Mouse (Mus musculus) liver, embryonic 11.5 days (tissue): ENCODE measurements around the gene Fkbp11. TPM values are rescaled to one million over a fixed set of nuclear protein-coding genes. Genes with fewer than 3 reads are reported as not detected.

Experiments
- ATAC-seq: fragments of 200-750 bp; cut with Nextera tagmentation; replicated peaks from 2 replicates; pipeline ENCODE4 v1.8.0; 2017; ENCODE audit warnings: moderate number of reproducible peaks, mild to moderate bottlenecking, moderate TSS enrichment, moderate library complexity; ENCODE audit not compliant: low FRiP score
- DNase-seq: peaks from one replicate; pipeline ENCODE4 v3.0.0-alpha.2; 2017; ENCODE audit warnings: low spot score
- H3K27ac ChIP-seq: fragments of 300-500 bp; sonication (generic); 2 replicates; pipeline ENCODE4 v1.5.1; 2014; ENCODE audit warnings: mild to moderate bottlenecking, low read depth, low read length, control low read depth
- H3K27me3 ChIP-seq: fragments of 300-500 bp; sonication (generic); replicated peaks from 2 replicates; pipeline ENCODE4 v1.6.1; 2014; ENCODE audit warnings: low read length, mixed read lengths; ENCODE audit not compliant: control insufficient read depth, insufficient read depth
- H3K36me3 ChIP-seq: fragments of 300-500 bp; sonication (generic); 2 replicates; pipeline ENCODE4 v1.6.1; 2014; ENCODE audit warnings: mild to moderate bottlenecking, low read length, moderate library complexity, mixed read lengths; ENCODE audit not compliant: control insufficient read depth, insufficient read depth
- H3K4me1 ChIP-seq: fragments of 300-500 bp; sonication (generic); replicated peaks from 2 replicates; pipeline ENCODE4 v1.6.1; 2014; ENCODE audit warnings: low read length, mixed read lengths; ENCODE audit not compliant: control insufficient read depth, insufficient read depth
- H3K4me2 ChIP-seq: fragments of 300-500 bp; sonication (generic); 2 replicates; pipeline ENCODE4 v1.6.1; 2014; ENCODE audit warnings: mild to moderate bottlenecking, control low read depth, moderate library complexity
- H3K4me3 ChIP-seq: fragments of 300-500 bp; sonication (generic); 2 replicates; pipeline ENCODE4 v1.5.1; 2014; ENCODE audit warnings: low read depth, low read length, control low read depth
- H3K9ac ChIP-seq: fragments of 300-500 bp; sonication (generic); 2 replicates; pipeline ENCODE4 v1.6.1; 2014; ENCODE audit warnings: low read depth, low read length, control low read depth
- H3K9me3 ChIP-seq: fragments of 300-500 bp; sonication (generic); 2 replicates; pipeline ENCODE4 v1.6.1; 2016; ENCODE audit warnings: low read length, inconsistent platforms, mixed read lengths; ENCODE audit not compliant: control insufficient read depth
- WGBS: fragments of 180-500 bp; shearing (Covaris S2); extraction: QIAGEN DNeasy Blood & Tissue Kit; methylation state at CpG from one replicate; pipeline ENCODE4 v1.1.7; 2014; 5-methylcytosine and 5-hydroxymethylcytosine counted together
- polyA plus RNA-seq: library from polyadenylated mRNA; unstranded; fragments of >200 nt; fragmentation: Nextera tagmentation; extraction: Ambion mirVana; gene quantifications from 2 replicates; pipeline ENCODE4 v1.2.1, GENCODE M21; 2014

Fkbp11 gene
- polyA plus RNA-seq, 1 experiment from 2014 or later, result 105 TPM

DNA sequence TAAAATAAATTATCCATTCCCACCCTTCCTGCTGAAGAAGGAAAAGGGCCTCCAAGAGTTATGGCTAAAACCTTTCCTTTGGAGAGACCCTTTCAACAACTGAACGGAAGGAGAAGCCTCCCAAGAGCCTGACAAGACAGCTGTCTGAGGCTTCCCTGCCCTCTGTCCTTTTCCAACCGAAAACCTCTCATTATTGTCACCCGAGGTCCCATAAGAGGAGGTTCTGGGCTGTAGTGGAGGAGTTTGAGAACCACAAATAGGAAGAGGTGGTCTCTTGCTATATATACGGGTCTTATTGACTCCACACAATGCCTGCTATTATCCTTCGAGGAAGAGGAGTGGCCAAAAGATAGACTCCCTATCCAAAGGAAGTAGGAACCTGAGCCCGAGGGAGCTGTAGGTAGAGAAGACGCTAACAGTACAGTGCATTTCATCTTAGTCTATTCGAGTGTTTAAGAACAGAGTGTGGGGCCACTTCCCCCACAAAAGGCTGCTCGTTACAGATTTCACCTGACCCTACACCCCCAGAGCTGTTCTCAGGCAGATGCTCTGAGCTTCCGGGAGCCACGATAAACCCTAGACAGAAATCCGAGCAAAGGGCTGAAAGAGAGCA is 43.9 kb upstream of the Fkbp11 start:
- H3K9ac ChIP-seq, result no peak overlapping the region
- no peaks in the 10 kb centered on the region for H3K9me3 ChIP-seq
- H3K4me1 ChIP-seq, result peaks cover 27% of the 10 kb centered on the region
- H3K27ac ChIP-seq, result no peak overlapping the region
- DNase-seq, result no peak
- no peaks in the 10 kb centered on the region for H3K36me3 ChIP-seq
- peak overlapping the region; percentile 70 for H3K4me2 ChIP-seq
- no peak for ATAC-seq
- peak overlapping the region; percentile 46 for H3K4me3 ChIP-seq
- 6% methylated on average over 12 of the region's 12 CpGs for WGBS
- H3K27me3 ChIP-seq, result peaks cover 78% of the 10 kb centered on the region

DNA sequence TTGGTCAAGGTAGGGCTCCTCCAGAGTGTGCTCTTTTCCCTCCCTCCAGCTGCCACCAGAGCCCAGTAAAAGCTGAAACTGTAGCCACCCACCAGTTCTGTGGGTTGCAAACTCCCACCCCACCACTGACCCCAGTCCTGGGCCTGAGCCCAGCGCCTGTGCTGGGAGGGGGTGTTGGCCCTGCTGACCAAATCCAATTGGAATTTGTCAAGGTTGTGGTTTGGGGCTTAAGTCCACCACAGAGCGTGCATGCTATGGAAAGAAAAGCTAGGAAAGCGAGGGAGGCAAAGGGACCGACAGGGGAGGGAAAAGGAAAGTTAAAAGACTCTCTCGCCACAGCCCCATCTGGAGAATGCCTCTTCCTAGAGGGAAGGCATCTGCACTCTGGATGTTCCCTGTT is 40.3 kb upstream of the Fkbp11 start:
- Histone ChIP-seq H3K27ac (no peak overlapping the region), H3K4me3 (no peak overlapping the region), H3K9me3 (no peaks in the 10 kb centered on the region), H3K9ac (no peak overlapping the region), H3K4me2 (no peak overlapping the region), H3K36me3 (no peaks in the 10 kb centered on the region), H3K4me1 (peaks cover 18% of the 10 kb centered on the region), H3K27me3 (peaks cover 48% of the 10 kb centered on the region)
- WGBS, result 32% methylated on average over 5 of the region's 5 CpGs
- ATAC-seq (no peak), DNase-seq (no peak)

DNA sequence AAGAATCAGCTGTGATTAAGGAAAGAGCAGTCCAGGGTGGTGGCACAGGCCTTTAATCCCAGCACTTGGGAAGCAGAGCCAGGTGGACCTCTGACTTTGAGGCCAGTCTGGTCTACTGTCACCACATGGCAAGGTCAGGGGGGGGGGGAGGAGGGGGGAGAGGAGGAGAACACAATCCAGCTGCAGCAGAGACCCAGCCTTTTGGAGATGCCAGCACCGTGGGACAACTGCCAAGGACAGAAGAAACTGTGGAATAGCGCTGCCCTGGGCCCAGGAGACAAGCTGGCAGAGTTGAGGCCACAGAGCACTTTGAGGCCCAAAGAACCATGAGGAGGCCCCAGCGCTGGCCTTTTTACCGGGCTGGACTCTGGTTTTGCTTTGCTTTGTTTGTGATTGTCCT is 37.9 kb upstream of the Fkbp11 start:
- Histone ChIP-seq H3K4me2 (no peak overlapping the region), H3K27ac (no peak overlapping the region), H3K4me3 (no peak overlapping the region), H3K4me1 (peaks cover 14% of the 10 kb centered on the region), H3K36me3 (no peaks in the 10 kb centered on the region), H3K9me3 (no peaks in the 10 kb centered on the region), H3K9ac (no peak overlapping the region), H3K27me3 (peaks cover 26% of the 10 kb centered on the region)
- ATAC-seq (no peak), DNase-seq (no peak)
- WGBS, result 77% methylated on average over 4 of the region's 4 CpGs

DNA sequence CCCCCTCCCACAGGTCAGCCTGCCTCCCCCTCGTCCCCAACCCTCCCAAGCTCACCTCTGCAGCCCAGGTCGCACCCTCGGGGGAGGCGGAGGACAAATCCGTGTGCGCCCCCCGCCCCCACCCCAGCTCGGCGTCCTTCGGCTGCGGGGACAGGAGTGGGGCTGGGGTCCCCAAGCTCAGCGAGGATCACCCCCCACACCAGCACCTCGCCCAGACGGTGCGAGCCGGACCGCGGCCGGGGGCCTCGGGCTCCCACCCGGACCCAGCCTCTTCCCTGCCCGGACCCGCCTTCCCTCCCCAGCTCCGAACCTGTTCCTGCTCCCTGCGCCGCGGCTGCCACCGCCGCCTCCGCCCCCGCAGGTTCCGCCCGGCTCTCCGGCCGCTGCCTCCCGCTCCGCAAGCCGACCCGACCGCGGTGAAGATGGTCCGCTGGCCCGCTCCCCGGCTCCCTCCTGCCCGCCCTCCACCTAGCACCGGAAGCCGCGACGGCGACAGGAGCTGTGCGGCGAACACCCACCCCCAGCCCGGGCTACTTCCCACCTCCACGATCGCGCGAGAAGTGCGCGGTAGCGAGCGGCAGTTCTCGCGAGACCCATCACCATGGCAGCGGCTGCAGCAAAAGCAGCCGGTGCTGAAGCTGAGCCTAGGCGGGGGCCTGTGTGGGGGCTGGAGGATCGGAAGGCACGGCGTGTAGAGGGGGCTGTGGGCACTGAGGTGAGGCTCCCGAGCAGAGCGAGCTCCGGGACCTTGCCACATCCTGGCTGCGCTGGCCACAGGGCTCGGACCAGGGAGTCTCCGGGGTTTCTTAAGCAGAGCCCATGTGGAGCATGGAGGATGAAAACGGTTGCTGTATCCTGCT is 34.9 kb upstream of the Fkbp11 start, which contains the start of gene Arf3:
Gene Arf3 (minus strand): TSS at position 545 of the 860 bp plus-strand sequence.
- ATAC-seq, result peak; percentile 92
- peak; percentile 94 for DNase-seq
- under 1% methylated on average over 75 of the region's 76 CpGs for WGBS

DNA sequence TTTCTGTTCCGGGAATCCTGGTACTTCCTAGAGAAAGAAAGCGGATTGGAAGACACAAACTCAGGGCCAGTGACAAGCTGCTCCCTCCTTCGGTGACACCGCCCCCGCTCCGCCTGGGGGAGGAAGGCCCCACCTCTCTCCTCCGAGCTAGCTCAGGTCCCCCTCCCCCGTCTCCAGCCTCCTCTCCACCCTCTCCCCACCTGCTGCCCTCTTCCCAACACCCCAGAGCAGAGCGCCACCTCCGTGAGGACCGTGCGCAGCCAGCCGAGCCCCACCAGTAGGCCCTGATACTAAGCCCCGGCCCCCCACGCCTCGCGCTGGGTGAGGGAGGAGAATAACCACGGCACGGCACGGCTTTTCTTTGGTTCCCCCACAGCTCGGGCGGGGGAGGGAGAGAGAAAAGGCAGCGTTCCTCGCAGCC is 34.2 kb upstream of the Fkbp11 start:
- ATAC-seq, result peak; percentile 76

More for the DNA sequence above, 34.9 kb upstream of the Fkbp11 start, which contains the start of gene Arf3:
- peaks cover 14% of the 10 kb centered on the region; the same call in 1 of the 2 replicates for H3K36me3 ChIP-seq
- H3K9me3 ChIP-seq, result no peaks in the 10 kb centered on the region
- peaks cover 10% of the 10 kb centered on the region for H3K27me3 ChIP-seq
- peak within 1 kb of the TSS; percentile 74 for H3K27ac ChIP-seq
- H3K9ac ChIP-seq, result peak within 1 kb of the TSS; percentile 90
- H3K4me1 ChIP-seq, result peaks cover 14% of the 10 kb centered on the region
- H3K4me2 ChIP-seq, result peak within 1 kb of the TSS; percentile 98
- peak within 1 kb of the TSS; percentile 99 for H3K4me3 ChIP-seq

DNA sequence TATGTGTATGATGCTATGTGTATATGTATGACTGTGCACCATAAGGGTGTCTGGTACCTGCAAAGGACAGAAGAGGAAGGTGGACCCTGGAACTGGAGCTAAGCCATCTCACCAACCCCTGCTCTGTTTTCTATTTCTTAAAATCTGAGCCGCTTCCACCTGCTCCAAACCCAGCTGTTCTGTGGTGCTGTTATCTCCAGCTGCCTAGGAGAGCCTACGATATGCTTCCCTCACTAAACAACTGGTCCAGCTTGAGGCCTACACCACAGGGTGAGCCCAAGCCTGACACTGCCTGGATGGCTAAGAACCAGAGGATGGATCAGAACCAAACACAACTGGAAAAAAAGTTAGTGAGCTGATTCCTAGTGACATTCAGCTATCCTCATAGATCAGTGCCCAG is 26.1 kb upstream of the Fkbp11 start:
- DNase-seq (no peak), ATAC-seq (no peak)
- H3K4me3 ChIP-seq, result no peak overlapping the region
- H3K36me3 ChIP-seq, result peaks cover 12% of the 10 kb centered on the region; the same call in 1 of the 2 replicates
- no peaks in the 10 kb centered on the region for H3K27me3 ChIP-seq
- no peak overlapping the region for H3K9ac ChIP-seq
- no peaks in the 10 kb centered on the region for H3K9me3 ChIP-seq
- H3K27ac ChIP-seq, result no peak overlapping the region
- H3K4me2 ChIP-seq, result no peak overlapping the region
- 67% methylated on average over 2 of the region's 2 CpGs for WGBS
- peaks cover 8% of the 10 kb centered on the region; the same call in 1 of the 2 replicates for H3K4me1 ChIP-seq

More for the DNA sequence above, 34.2 kb upstream of the Fkbp11 start:
- H3K27ac ChIP-seq, result peak overlapping the region; percentile 74
- peak overlapping the region; percentile 99 for H3K4me3 ChIP-seq
- peak overlapping the region; percentile 90 for H3K9ac ChIP-seq
- peak; percentile 78 for DNase-seq
- peaks cover 7% of the 10 kb centered on the region; the same call in 1 of the 2 replicates for H3K27me3 ChIP-seq
- no peaks in the 10 kb centered on the region for H3K9me3 ChIP-seq
- peaks cover 14% of the 10 kb centered on the region for H3K4me1 ChIP-seq
- peaks cover 14% of the 10 kb centered on the region; the same call in 1 of the 2 replicates for H3K36me3 ChIP-seq
- 2% methylated on average over 21 of the region's 24 CpGs for WGBS
- H3K4me2 ChIP-seq, result peak overlapping the region; percentile 98

DNA sequence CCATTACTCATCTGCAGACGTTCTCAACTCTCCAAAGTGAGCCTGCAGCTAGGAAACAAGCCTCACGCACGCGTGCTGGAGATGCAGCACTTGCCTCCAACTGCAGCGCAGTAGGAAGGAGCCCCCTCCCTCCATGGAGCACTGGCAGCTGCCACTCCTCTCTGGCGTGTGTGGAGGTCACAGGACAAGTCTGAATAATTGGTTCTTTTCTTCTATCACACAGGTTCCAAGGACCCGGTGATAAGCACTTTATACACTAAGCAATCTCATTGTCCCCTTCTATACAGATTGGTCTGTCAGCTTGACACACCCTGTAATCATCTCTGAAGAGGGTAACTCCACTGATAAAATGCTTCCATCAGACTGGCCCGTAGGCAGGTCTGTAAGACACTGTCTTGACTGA is 25.0 kb upstream of the Fkbp11 start:
- WGBS, result 63% methylated on average over 8 of the region's 8 CpGs
- Histone ChIP-seq H3K4me3 (no peak overlapping the region), H3K9ac (no peak overlapping the region), H3K36me3 (peaks cover 6% of the 10 kb centered on the region; the same call in 1 of the 2 replicates), H3K4me2 (no peak overlapping the region), H3K27ac (no peak overlapping the region), H3K4me1 (peaks cover 8% of the 10 kb centered on the region; the same call in 1 of the 2 replicates), H3K27me3 (no peaks in the 10 kb centered on the region), H3K9me3 (no peaks in the 10 kb centered on the region)
- DNase-seq, result no peak
- ATAC-seq, result peak; percentile 85

DNA sequence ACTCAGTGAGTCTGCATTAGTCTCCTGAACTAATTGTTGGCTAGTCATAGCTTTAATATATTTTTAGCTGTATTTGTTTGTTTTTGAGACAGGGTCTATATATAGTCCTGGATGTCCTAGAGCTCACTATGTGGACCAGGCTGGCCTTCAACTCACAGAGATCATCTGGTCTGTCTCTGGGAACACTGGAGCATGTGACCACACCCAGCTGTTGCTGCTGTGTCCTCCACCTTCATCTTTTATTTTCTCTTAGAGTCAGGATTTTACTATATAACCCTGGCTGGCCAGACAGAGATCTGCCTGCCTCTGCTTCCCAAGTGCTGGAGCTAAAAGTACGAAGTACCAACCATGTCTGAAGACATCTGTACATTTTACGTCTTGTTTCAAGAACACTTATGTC is 21.1 kb upstream of the Fkbp11 start:
- Histone ChIP-seq H3K27ac (no peak overlapping the region), H3K9ac (no peak overlapping the region), H3K9me3 (no peaks in the 10 kb centered on the region), H3K4me3 (no peak overlapping the region), H3K36me3 (0 out of 2 replicates have a peak, but pooled peaks cover 6% of the 10 kb centered on the region), H3K27me3 (no peaks in the 10 kb centered on the region), H3K4me2 (no peak overlapping the region), H3K4me1 (peaks cover 8% of the 10 kb centered on the region; the same call in 1 of the 2 replicates)
- ATAC-seq (no peak), DNase-seq (no peak)
- 91% methylated on average over 2 of the region's 2 CpGs for WGBS
